Mouse (Mus musculus) limb, embryonic 14.5 days (tissue): ENCODE measurements around the gene Brd3os. TPM values are rescaled to one million over a fixed set of nuclear protein-coding genes. Genes with fewer than 3 reads are reported as not detected.

Source experiments
- ATAC-seq: fragments of 200-750 bp; cut with Nextera tagmentation; 2 replicates; pipeline ENCODE4 v1.8.0; 2017; ENCODE audit warnings: low read depth, moderate number of reproducible peaks, moderate TSS enrichment; ENCODE audit not compliant: low FRiP score
- DNase-seq: peaks from one replicate; pipeline ENCODE4 v3.0.0-alpha.2; 2015; ENCODE audit warnings: low spot score
- H3K27ac ChIP-seq: fragments of 300-500 bp; sonication (generic); replicated peaks from 2 replicates; pipeline ENCODE4 v1.5.1; 2014; ENCODE audit warnings: low read depth, mild to moderate bottlenecking, low read length, moderate library complexity, mixed read lengths
- H3K27me3 ChIP-seq: fragments of 300-500 bp; sonication (generic); 2 replicates; pipeline ENCODE4 v1.6.1; 2014; ENCODE audit warnings: low read length, mixed read lengths; ENCODE audit not compliant: control insufficient read depth, insufficient read depth
- H3K36me3 ChIP-seq: fragments of 300-500 bp; sonication (generic); 2 replicates; pipeline ENCODE4 v1.6.1; 2014; ENCODE audit warnings: mild to moderate bottlenecking, low read length, moderate library complexity, mixed read lengths; ENCODE audit not compliant: control insufficient read depth, insufficient read depth
- H3K4me1 ChIP-seq: fragments of 300-500 bp; sonication (generic); 2 replicates; pipeline ENCODE4 v1.6.1; 2014; ENCODE audit warnings: antibody characterized with exemption, low read length, mixed read lengths; ENCODE audit not compliant: control insufficient read depth, insufficient read depth
- H3K4me2 ChIP-seq: fragments of 300-500 bp; sonication (generic); replicated peaks from 2 replicates; pipeline ENCODE4 v1.6.1; 2014; ENCODE audit warnings: low read depth, mild to moderate bottlenecking, low read length, moderate library complexity; ENCODE audit not compliant: severe bottlenecking
- H3K4me3 ChIP-seq: fragments of 300-500 bp; sonication (generic); replicated peaks from 2 replicates; pipeline ENCODE4 v1.5.1; 2014; ENCODE audit warnings: low read length
- H3K9ac ChIP-seq: fragments of 300-500 bp; sonication (generic); 2 replicates; pipeline ENCODE4 v1.6.1; 2014; ENCODE audit warnings: mild to moderate bottlenecking, low read depth, low read length, moderate library complexity; ENCODE audit not compliant: severe bottlenecking
- H3K9me3 ChIP-seq: fragments of 300-500 bp; sonication (generic); 2 replicates; pipeline ENCODE4 v1.6.1; 2016; ENCODE audit warnings: low read length; ENCODE audit not compliant: control insufficient read depth
- POLR2A ChIP-seq: fragments of 200-500 bp; IDR thresholded peaks from 2 replicates; pipeline ENCODE4 v1.8.0; 2012; ENCODE audit warnings: inconsistent platforms, mild to moderate bottlenecking, moderate library complexity, borderline replicate concordance; ENCODE audit not compliant: insufficient read depth, insufficient read length; ENCODE audit errors: extremely low read depth
- WGBS: fragments of 180-500 bp; shearing (Covaris S2); extraction: QIAGEN DNeasy Blood & Tissue Kit; methylation state at CpG from one replicate; pipeline ENCODE4 v1.1.7; 2014; 5-methylcytosine and 5-hydroxymethylcytosine counted together
- polyA plus RNA-seq, 2 experiments: library from polyadenylated mRNA; depleted of rRNA in 1 of 2; stranded (reverse) in 1 of 2; unstranded in 1 of 2; fragments of >200 nt; fragmentation: Nextera tagmentation in 1 of 2; extraction: Ambion mirVana in 1 of 2; gene quantifications; 2 replicates each; pipeline versions ENCODE4 v1.2.1 to v1.2.3; 2012 to 2014

Brd3os gene
- polyA plus RNA-seq, 2 experiments, result 9.9 to 12.5 TPM

GRCm38 (mm10) chr2:27430621-27431020 lies 11.5 kb upstream of the Brd3os start:
- Histone ChIP-seq H3K27ac (no peak overlapping the region), H3K9me3 (no peaks in the 10 kb centered on the region), H3K27me3 (no peaks in the 10 kb centered on the region), H3K9ac (no peak overlapping the region), H3K4me3 (no peak overlapping the region), H3K4me1 (peaks cover 10% of the 10 kb centered on the region), H3K4me2 (no peak overlapping the region), H3K36me3 (no peaks in the 10 kb centered on the region)
- WGBS, result 86% methylated on average over 7 of the region's 7 CpGs
- DNase-seq (no peak), ATAC-seq (no peak)
- no peak for TF ChIP-seq POLR2A

- no peak for ATAC-seq
- Histone ChIP-seq H3K4me1 (peaks cover 5% of the 10 kb centered on the region), H3K4me2 (no peak overlapping the region), H3K9ac (no peak overlapping the region), H3K27me3 (no peaks in the 10 kb centered on the region), H3K9me3 (no peaks in the 10 kb centered on the region), H3K36me3 (no peaks in the 10 kb centered on the region), H3K4me3 (no peak overlapping the region), H3K27ac (no peak overlapping the region)
- 82% methylated on average over 2 of the region's 2 CpGs for WGBS
- no peak for TF ChIP-seq POLR2A
- no peak for DNase-seq
Observed at GRCm38 (mm10) chr2:27432599-27432998, 9.5 kb upstream of the Brd3os start.

DNA sequence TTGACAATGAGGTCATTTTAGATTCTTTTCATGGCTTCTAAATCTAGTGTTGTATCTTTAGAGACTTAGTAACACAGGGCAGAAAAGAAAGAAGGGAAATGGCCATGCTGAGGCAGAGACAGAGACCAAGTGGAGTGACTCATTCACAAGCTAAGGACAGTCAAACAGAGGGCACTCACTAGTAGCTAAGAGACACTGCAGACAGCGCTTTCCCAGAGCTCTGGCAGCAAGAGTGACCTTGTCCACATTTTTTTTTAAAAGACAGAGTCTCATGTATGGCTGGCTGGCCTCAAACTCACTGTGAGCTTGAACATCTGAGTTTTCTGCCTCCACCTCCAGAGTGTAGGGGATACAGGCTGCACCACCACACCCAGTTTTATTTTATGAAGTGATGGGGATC lies 4.2 kb upstream of the Brd3os start:
- no peaks in the 10 kb centered on the region for H3K9me3 ChIP-seq
- H3K27ac ChIP-seq, result no peak overlapping the region
- DNase-seq, result no peak
- no peak overlapping the region for H3K9ac ChIP-seq
- H3K4me2 ChIP-seq, result no peak overlapping the region
- no peaks in the 10 kb centered on the region for H3K27me3 ChIP-seq
- H3K4me1 ChIP-seq, result no peaks in the 10 kb centered on the region
- 60% methylated on average over 1 of the region's 1 CpGs for WGBS
- no peaks in the 10 kb centered on the region for H3K36me3 ChIP-seq
- H3K4me3 ChIP-seq, result no peak overlapping the region
- no peak for ATAC-seq
- TF ChIP-seq POLR2A, result no peak

DNA sequence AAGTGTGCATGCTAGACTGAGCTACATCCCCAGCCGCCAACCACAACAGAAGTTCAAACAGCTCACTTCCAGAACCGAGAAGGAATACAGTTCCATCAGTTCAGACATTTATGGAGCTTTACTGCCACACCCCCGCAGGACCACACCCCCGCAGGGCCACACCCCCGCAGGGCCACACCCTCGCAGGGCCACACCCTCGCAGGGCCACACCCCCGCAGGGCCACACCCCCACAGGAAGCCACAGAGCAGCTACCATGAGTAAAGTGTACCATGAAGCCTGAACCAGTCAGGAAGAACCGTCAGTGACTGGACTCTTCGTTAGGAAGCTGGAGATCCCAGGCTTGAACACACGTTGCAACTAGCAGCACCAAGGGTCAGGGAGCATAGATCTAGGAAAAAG lies 3.8 kb upstream of the Brd3os start:
- Histone ChIP-seq H3K9ac (no peak overlapping the region), H3K4me1 (0 out of 2 replicates have a peak, but pooled peaks cover 4% of the 10 kb centered on the region), H3K9me3 (no peaks in the 10 kb centered on the region), H3K27me3 (no peaks in the 10 kb centered on the region), H3K4me3 (no peak overlapping the region), H3K36me3 (no peaks in the 10 kb centered on the region), H3K4me2 (no peak overlapping the region), H3K27ac (no peak overlapping the region)
- ATAC-seq (no peak), DNase-seq (no peak)
- no peak for TF ChIP-seq POLR2A
- 9% methylated on average over 11 of the region's 11 CpGs for whole genome bisulfite sequencing

DNA sequence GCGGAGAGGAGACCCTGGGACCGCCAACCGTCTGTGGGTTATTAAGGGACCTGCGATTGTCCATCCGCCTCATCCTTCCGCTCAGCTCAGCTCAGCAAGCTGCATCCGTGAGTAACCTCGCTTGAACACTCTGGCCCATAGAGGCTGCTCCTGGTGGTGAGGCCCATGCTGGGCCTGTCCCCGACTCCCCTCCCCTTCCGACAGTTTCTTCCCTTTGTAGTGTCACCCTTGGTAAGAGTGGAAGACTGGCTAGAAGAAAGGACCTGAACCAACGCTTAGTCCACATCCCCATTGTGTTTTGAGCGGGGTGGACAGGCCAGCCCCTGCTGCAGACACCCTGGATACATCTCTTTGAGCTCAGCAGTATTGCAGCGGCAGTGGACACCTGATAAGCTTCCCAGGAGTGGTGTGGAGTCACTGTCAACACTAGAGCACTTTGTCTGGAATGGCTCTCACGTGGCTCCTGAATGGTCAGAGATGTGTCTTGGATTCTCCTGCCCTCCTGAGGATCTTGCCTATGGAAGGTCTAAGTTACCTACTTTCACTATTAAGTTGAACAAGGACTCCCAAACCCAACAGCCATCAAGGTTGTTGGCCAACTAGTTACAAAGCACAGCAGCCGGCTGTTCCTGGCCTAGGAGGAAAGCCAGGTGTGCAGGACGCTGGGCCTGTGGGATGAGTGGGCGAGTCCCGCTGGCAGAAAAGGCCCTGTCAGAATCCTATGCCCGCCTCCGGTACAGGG lies 755 bp downstream of the Brd3os start:
- Histone ChIP-seq H3K36me3 (peaks cover 36% of the 10 kb centered on the region), H3K27me3 (no peaks in the 10 kb centered on the region), H3K27ac (0 out of 2 replicates have a peak overlapping the region, but pooled peaks have one; percentile 26), H3K9ac (peak overlapping the region; percentile 73), H3K4me2 (peak overlapping the region; percentile 75), H3K9me3 (no peaks in the 10 kb centered on the region), H3K4me1 (0 out of 2 replicates have a peak, but pooled peaks cover 5% of the 10 kb centered on the region), H3K4me3 (peak overlapping the region; percentile 68)
- ATAC-seq, result peak; percentile 8; the same call in 1 of the 2 replicates
- TF ChIP-seq POLR2A, result no peak
- no peak for DNase-seq
- 36% methylated on average over 19 of the region's 20 CpGs for WGBS
